Mouse (Mus musculus): ENCODE data around the gene Ank3. TPM values are rescaled to one million over a fixed set of nuclear protein-coding genes. Genes with fewer than 3 reads are reported as not detected.

The Ank3 gene
- polyA plus RNA-seq, 1 experiment from 2014 or later, result 24.5 TPM

DNA sequence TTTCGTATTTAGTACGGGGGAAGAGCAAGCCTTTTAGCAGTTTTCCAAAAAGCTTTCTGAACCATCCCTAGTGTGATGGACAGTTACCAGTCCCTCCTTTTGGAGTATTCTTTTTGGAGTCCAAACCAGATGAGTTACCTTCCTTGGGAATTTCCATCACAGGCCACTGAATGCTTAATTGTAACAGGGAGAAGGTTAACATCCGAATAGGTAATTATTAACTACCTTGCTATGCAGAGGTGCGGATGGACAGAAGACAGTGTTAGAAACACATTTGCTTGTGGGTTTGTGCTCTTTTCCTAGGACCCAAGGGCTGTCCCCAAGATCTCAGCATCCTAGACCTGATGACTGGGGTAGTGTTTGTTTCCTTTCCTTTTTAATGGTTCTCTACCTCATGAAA lies 150.6 kb downstream of the Ank3 start:
- H3K36me3 ChIP-seq (ENCODE audit: insufficient read depth, low read length), result no peaks in the 10 kb centered on the region
- no peak overlapping the region for H3K4me2 ChIP-seq (replicated peaks; ENCODE audit: low read depth, low read length)
- no peak overlapping the region for H3K4me3 ChIP-seq (ENCODE audit: low read depth, low read length)
- no peaks in the 10 kb centered on the region for H3K9me3 ChIP-seq (ENCODE audit: low read length)
- H3K9ac ChIP-seq (replicated peaks; ENCODE audit: low read depth), result no peak overlapping the region
- WGBS, result 76% methylated on average over 4 of the region's 4 CpGs
- no peaks in the 10 kb centered on the region for H3K27me3 ChIP-seq (replicated peaks; ENCODE audit: insufficient read depth, low read length)
- H3K4me1 ChIP-seq (ENCODE audit: insufficient read depth, low read depth, low read length), result no peaks in the 10 kb centered on the region
- DNase-seq (ENCODE audit: low spot score), result no peak
- H3K27ac ChIP-seq (ENCODE audit: low read length), result no peak overlapping the region
- TF ChIP-seq CTCF (IDR thresholded peaks at IDR 0.05), result no peak
- no peak for TF ChIP-seq EP300 (IDR thresholded peaks at IDR 0.05)
- no peak for ATAC-seq

DNA sequence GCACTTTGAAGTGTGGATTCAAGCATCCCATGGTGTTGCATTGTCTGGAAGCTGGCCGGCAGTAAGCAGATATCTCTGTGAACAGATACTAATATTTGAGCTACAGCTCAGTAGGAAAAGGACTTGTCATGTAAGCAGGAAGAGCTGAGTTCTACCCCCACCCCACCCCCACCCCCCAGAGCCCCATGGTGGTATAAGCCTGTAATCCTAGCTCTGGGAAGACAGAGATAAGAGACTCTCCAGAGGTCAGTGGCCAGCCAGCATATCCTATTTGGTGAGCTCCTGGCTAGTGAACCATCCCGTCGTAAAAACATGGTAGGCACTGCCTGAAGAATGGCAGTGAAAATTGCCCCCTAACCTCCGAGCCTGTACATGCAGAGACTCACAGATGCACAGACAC lies 152.3 kb downstream of the Ank3 start:
- Histone ChIP-seq H3K4me1 (ENCODE audit: insufficient read depth, low read depth, low read length) (no peaks in the 10 kb centered on the region), H3K4me2 (replicated peaks; ENCODE audit: low read depth, low read length) (no peak overlapping the region), H3K9me3 (ENCODE audit: low read length) (no peaks in the 10 kb centered on the region), H3K27ac (ENCODE audit: low read length) (no peak overlapping the region), H3K9ac (replicated peaks; ENCODE audit: low read depth) (no peak overlapping the region), H3K27me3 (replicated peaks; ENCODE audit: insufficient read depth, low read length) (no peaks in the 10 kb centered on the region), H3K4me3 (ENCODE audit: low read depth, low read length) (no peak overlapping the region), H3K36me3 (ENCODE audit: insufficient read depth, low read length) (no peaks in the 10 kb centered on the region)
- ATAC-seq, result no peak
- no peak for DNase-seq (ENCODE audit: low spot score)
- WGBS, result 55% methylated on average over 4 of the region's 4 CpGs
- TF ChIP-seq EP300 (IDR thresholded peaks at IDR 0.05) (no peak), CTCF (IDR thresholded peaks at IDR 0.05) (no peak)

DNA sequence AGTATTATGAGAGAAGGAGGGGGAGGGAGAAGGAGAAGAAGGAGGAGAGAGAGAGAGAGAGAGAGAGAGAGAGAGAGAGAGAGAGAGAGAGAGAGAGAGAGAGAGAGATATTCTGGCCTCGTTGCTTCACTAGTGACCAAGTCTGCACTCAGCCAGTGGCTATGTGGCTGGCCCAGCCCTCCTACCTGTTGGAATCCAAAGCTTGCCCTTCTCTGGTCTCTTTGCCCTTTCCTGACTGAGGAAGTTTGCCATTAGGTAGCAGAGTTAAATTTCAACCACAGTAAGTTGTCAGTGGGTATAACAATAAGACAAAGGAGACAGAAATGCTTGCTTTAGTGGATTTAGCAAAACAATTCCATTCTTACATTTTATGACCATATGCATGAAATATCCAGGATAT lies 154.5 kb downstream of the Ank3 start:
- Histone ChIP-seq H3K27me3 (replicated peaks; ENCODE audit: insufficient read depth, low read length) (no peaks in the 10 kb centered on the region), H3K4me2 (replicated peaks; ENCODE audit: low read depth, low read length) (no peak overlapping the region), H3K4me3 (ENCODE audit: low read depth, low read length) (no peak overlapping the region), H3K4me1 (ENCODE audit: insufficient read depth, low read depth, low read length) (no peaks in the 10 kb centered on the region), H3K9ac (replicated peaks; ENCODE audit: low read depth) (no peak overlapping the region), H3K27ac (ENCODE audit: low read length) (no peak overlapping the region), H3K9me3 (ENCODE audit: low read length) (no peaks in the 10 kb centered on the region), H3K36me3 (ENCODE audit: insufficient read depth, low read length) (no peaks in the 10 kb centered on the region)
- no peak for DNase-seq (ENCODE audit: low spot score)
- 35% methylated on average over 1 of the region's 1 CpGs for whole genome bisulfite sequencing
- TF ChIP-seq EP300 (IDR thresholded peaks at IDR 0.05) (no peak), CTCF (IDR thresholded peaks at IDR 0.05) (no peak)
- no peak for ATAC-seq

- no peaks in the 10 kb centered on the region for H3K4me1 ChIP-seq (ENCODE audit: insufficient read depth, low read depth, low read length)
- H3K36me3 ChIP-seq (ENCODE audit: insufficient read depth, low read length), result no peaks in the 10 kb centered on the region
- H3K9ac ChIP-seq (replicated peaks; ENCODE audit: low read depth), result no peak overlapping the region
- H3K4me2 ChIP-seq (replicated peaks; ENCODE audit: low read depth, low read length), result no peak overlapping the region
- TF ChIP-seq CTCF (IDR thresholded peaks at IDR 0.05) (no peak), EP300 (IDR thresholded peaks at IDR 0.05) (no peak)
- no peak overlapping the region for H3K27ac ChIP-seq (ENCODE audit: low read length)
- DNase-seq (ENCODE audit: low spot score), result no peak
- no peak for ATAC-seq
- no peak overlapping the region for H3K4me3 ChIP-seq (ENCODE audit: low read depth, low read length)
- WGBS, result 91% methylated on average over 4 of the region's 4 CpGs
- H3K27me3 ChIP-seq (replicated peaks; ENCODE audit: insufficient read depth, low read length), result no peaks in the 10 kb centered on the region
- no peaks in the 10 kb centered on the region for H3K9me3 ChIP-seq (ENCODE audit: low read length)
Observed at GRCm38 (mm10) chr10:69555592-69555991, 157.0 kb downstream of the Ank3 start.

GRCm38 (mm10) chr10:69556278-69556677 lies 157.7 kb downstream of the Ank3 start:
- Histone ChIP-seq H3K27me3 (replicated peaks; ENCODE audit: insufficient read depth, low read length) (no peaks in the 10 kb centered on the region), H3K9ac (replicated peaks; ENCODE audit: low read depth) (no peak overlapping the region), H3K9me3 (ENCODE audit: low read length) (no peaks in the 10 kb centered on the region), H3K4me2 (replicated peaks; ENCODE audit: low read depth, low read length) (no peak overlapping the region), H3K4me3 (ENCODE audit: low read depth, low read length) (no peak overlapping the region), H3K36me3 (ENCODE audit: insufficient read depth, low read length) (no peaks in the 10 kb centered on the region), H3K4me1 (ENCODE audit: insufficient read depth, low read depth, low read length) (no peaks in the 10 kb centered on the region), H3K27ac (ENCODE audit: low read length) (no peak overlapping the region)
- ATAC-seq (0 out of 2 replicates have a peak, but pooled peaks have one; percentile 37), DNase-seq (ENCODE audit: low spot score) (peak; percentile 27)
- 24% methylated on average over 13 of the region's 13 CpGs for WGBS
- TF ChIP-seq CTCF (IDR thresholded peaks at IDR 0.05) (peak; percentile 71), EP300 (IDR thresholded peaks at IDR 0.05) (no peak)

DNA sequence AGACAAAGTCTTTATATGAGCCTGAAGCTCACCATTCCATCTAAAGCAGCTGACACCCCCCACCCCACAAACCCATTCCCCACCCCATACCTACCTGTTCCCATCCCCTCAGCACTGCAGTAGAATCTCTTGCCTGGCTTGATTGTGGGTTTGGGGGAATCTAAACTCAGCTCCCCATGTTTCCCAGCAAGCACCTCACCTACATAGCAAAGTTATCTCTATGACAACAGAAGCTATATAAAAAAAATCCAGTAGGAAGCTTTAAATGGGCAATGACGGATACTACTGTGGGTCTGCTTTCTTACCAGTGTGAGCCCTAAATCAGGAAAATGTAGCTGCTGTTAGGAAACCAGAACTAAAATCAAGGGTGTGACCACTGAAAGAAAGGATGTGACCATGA lies 161.7 kb downstream of the Ank3 start:
- no peak overlapping the region for H3K4me3 ChIP-seq (ENCODE audit: low read depth, low read length)
- H3K9ac ChIP-seq (replicated peaks; ENCODE audit: low read depth), result no peak overlapping the region
- no peak for ATAC-seq
- H3K4me2 ChIP-seq (replicated peaks; ENCODE audit: low read depth, low read length), result no peak overlapping the region
- no peaks in the 10 kb centered on the region for H3K27me3 ChIP-seq (replicated peaks; ENCODE audit: insufficient read depth, low read length)
- H3K27ac ChIP-seq (ENCODE audit: low read length), result no peak overlapping the region
- 86% methylated on average over 1 of the region's 1 CpGs for WGBS
- no peaks in the 10 kb centered on the region for H3K9me3 ChIP-seq (ENCODE audit: low read length)
- H3K4me1 ChIP-seq (ENCODE audit: insufficient read depth, low read depth, low read length), result no peaks in the 10 kb centered on the region
- TF ChIP-seq EP300 (IDR thresholded peaks at IDR 0.05), result no peak
- no peak for TF ChIP-seq CTCF (IDR thresholded peaks at IDR 0.05)
- H3K36me3 ChIP-seq (ENCODE audit: insufficient read depth, low read length), result no peaks in the 10 kb centered on the region
- DNase-seq (ENCODE audit: low spot score), result no peak

- Histone ChIP-seq H3K9ac (replicated peaks; ENCODE audit: low read depth) (no peak overlapping the region), H3K9me3 (ENCODE audit: low read length) (no peaks in the 10 kb centered on the region), H3K27me3 (replicated peaks; ENCODE audit: insufficient read depth, low read length) (no peaks in the 10 kb centered on the region), H3K4me2 (replicated peaks; ENCODE audit: low read depth, low read length) (no peak overlapping the region), H3K4me1 (ENCODE audit: insufficient read depth, low read depth, low read length) (no peaks in the 10 kb centered on the region), H3K4me3 (ENCODE audit: low read depth, low read length) (no peak overlapping the region), H3K27ac (ENCODE audit: low read length) (no peak overlapping the region), H3K36me3 (ENCODE audit: insufficient read depth, low read length) (no peaks in the 10 kb centered on the region)
- no peak for TF ChIP-seq EP300 (IDR thresholded peaks at IDR 0.05)
- TF ChIP-seq CTCF (IDR thresholded peaks at IDR 0.05), result no peak
- ATAC-seq, result no peak
- 90% methylated on average over 3 of the region's 4 CpGs for WGBS
- DNase-seq (ENCODE audit: low spot score), result no peak
Observed at GRCm38 (mm10) chr10:69562931-69563330, 164.4 kb downstream of the Ank3 start.

Data from lung, postnatal 0 days (tissue).